Mouse (Mus musculus): ENCODE data around the gene Psmb4. TPM values are rescaled to one million over a fixed set of nuclear protein-coding genes. Genes with fewer than 3 reads are reported as not detected.
"Not testable (repeated sequence)": the region's sequence is repeated elsewhere in the genome, so short reads cannot be mapped to it uniquely, and the experiment has no call there.

Psmb4 gene
- total RNA-seq (2021), result 100 to 1,000 TPM; 253 to 304 TPM

- DNase-seq (ENCODE audit: extremely low spot score in 1 of 2, low spot score in 1 of 2), result peak; percentile 68 to 71
Measured at GRCm38 (mm10) chr3:94886316-94887224, at the start of gene Psmb4. Psmb4 (minus strand) TSS chr3:94886961.

- not testable (repeated sequence) for DNase-seq (ENCODE audit: extremely low spot score in 1 of 2, low spot score in 1 of 2)
Measured at GRCm38 (mm10) chr3:94936147-94936546, 49.4 kb upstream of the Psmb4 start.

DNA sequence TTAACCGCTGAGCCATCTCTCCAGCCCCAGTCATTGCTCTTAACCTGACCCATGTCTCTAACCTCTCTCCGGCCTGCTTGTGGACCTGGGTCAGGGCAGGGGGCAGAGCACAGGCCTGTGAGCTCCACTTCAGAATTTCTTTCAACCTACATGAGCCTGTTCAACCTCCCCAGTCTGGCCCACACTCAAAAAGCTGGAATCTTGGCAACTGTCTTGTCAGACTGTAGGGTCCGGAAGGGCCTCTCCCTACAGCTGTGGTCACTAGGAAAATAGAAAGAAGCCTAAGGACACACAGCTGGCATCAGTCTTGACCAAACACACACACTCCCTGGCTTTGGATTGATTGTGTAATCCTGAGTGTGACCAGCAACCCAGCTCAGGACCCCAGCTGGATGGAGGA lies 48.6 kb upstream of the Psmb4 start:
- DNase-seq (ENCODE audit: extremely low spot score in 1 of 2, low spot score in 1 of 2), result not testable (repeated sequence)

DNA sequence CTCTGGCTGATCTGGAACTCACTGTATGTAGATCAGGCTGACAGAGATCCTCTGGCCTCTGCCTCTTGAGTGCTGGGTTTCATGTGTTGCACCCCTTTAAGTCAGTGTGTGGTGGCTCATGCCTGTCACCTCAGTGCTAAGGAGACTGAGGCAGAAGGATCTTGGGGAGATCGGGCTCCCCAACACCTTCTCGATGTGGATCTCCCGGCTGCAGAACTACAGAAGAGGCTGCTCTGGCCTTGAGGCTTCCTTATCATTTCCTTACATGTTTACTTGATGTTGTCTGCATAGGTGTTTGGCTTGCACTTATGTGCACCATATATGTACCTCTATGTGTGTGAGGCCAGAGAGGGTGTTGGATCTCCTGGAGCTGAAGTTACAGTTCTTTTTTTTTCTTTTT lies 47.8 kb upstream of the Psmb4 start:
- not testable (repeated sequence) for DNase-seq (ENCODE audit: extremely low spot score in 1 of 2, low spot score in 1 of 2)

GRCm38 (mm10) chr3:94933604-94934003 lies 46.8 kb upstream of the Psmb4 start:
- not testable (repeated sequence) for DNase-seq (ENCODE audit: extremely low spot score in 1 of 2, low spot score in 1 of 2)

- peak; percentile 28 to 44 for DNase-seq (ENCODE audit: extremely low spot score in 1 of 2, low spot score in 1 of 2)
Measured at GRCm38 (mm10) chr3:94932809-94933564, 46.2 kb upstream of the Psmb4 start, which contains the start of gene Selenbp1. Selenbp1 (plus strand) TSS chr3:94933056.

- not testable (repeated sequence) for DNase-seq (ENCODE audit: extremely low spot score in 1 of 2, low spot score in 1 of 2)
Measured at GRCm38 (mm10) chr3:94932279-94932678, 45.5 kb upstream of the Psmb4 start.

DNA sequence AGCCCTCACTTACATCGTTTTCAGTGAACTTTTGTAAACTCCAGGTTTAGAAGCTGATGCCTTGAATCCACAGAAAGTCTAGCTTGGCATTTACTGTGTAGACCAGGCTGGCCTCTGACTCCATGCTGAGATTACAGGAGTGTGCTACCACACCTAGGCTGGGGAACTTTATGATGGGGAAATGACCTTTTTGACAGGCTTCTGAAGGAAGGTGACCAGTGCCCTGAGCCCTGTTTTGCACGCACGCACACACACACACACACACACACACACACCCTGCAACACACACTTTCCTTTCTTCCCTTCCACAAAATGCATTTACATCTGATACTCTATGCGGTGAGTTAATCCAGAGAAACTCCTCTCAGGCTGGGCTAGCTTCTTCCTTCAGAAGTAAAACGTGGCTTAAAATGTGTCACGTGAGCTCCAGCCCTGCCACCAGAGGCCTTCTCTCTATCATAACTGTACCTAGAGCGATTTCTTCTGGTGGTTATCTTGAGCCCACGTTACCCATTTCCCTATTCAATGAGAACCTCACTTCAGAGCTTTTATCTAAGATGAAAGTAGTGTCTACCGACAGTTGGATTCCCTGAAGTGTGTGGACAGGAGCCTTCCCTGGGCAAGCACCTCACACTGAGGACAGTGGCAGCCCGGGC lies 44.8 kb upstream of the Psmb4 start:
- DNase-seq (ENCODE audit: extremely low spot score in 1 of 2, low spot score in 1 of 2), result not testable (repeated sequence)

GRCm38 (mm10) chr3:94930386-94931266 lies 43.9 kb upstream of the Psmb4 start:
- DNase-seq (ENCODE audit: extremely low spot score in 1 of 2, low spot score in 1 of 2), result not testable (repeated sequence)

GRCm38 (mm10) chr3:94928979-94929378 lies 42.2 kb upstream of the Psmb4 start:
- DNase-seq (ENCODE audit: extremely low spot score in 1 of 2, low spot score in 1 of 2), result not testable (repeated sequence)

DNA sequence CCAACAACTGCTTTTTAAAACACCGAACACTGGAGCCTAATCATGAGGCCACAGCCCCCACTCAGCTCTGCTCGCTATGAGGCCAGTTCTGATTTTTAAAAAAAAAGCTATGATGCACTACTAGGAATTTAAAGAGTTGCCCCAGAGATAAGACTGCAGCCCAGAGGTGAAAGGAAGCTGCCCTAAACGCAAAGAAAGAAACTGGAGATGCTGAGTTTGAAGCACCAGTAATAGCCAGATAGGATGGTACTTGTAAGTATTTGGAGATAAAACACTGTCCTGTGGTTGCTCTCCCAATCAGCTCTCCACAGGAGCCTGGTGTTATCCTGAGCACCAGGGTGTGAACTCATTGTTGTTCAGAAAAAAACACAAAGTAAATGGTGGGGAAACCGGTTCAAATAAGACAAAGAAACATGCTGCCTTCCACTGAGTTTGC lies 39.6 kb upstream of the Psmb4 start:
- DNase-seq (ENCODE audit: extremely low spot score in 1 of 2, low spot score in 1 of 2), result not testable (repeated sequence)

GRCm38 (mm10) chr3:94924688-94925087 lies 37.9 kb upstream of the Psmb4 start:
- no peak for DNase-seq (ENCODE audit: extremely low spot score in 1 of 2, low spot score in 1 of 2)

DNA sequence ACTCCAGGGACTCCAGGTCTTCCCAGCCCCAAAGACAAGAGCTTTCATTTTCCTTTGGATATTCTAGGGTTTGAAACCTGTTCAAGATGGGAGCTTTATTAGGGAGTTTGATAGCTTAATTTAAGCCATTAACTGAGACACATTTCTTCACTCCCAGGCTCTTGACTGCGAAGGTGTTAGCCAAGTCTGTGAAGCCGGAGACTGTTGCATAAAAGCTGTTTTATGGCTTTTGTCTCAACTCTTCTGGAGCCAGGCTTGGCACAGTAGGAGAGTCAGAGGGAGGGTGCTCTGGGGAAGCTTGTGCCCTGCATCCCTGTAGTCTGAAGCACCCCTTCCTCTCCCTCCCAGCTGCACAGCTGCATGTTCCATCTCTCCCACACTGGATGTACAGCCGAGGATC lies 35.6 kb upstream of the Psmb4 start:
- no peak for DNase-seq (ENCODE audit: extremely low spot score in 1 of 2, low spot score in 1 of 2)

GRCm38 (mm10) chr3:94921104-94921503 lies 34.3 kb upstream of the Psmb4 start:
- no peak for DNase-seq (ENCODE audit: extremely low spot score in 1 of 2, low spot score in 1 of 2)

- no peak for DNase-seq (ENCODE audit: extremely low spot score in 1 of 2, low spot score in 1 of 2)
Measured at GRCm38 (mm10) chr3:94918845-94919244, 32.1 kb upstream of the Psmb4 start.

DNA sequence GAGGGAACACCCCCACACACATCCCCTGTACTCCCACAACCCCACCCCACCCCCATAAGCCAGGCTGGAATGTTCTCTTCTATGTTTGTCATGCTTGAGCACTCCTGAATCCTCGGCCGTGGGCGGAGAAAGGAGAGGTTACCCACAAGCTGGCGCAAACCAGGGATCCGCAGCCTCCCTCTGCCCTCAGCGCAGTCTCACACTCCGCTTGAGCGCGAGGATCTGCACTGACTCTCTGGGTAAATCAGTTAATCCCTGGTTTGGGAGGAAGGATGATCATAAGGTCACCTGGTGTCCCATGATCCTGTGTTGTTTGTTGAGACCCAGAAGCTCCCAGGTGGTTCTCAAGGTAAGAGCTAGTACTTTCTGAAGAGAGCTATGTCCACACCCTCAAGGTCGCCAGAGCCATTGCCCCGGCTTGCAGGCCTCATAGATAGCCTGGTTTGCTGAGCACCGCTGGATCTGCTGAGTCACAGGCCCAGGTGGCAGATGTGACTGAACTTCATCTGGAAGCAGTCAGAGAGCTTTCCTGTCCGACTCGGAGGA lies 31.1 kb upstream of the Psmb4 start:
- DNase-seq (ENCODE audit: extremely low spot score in 1 of 2, low spot score in 1 of 2), result no peak

DNA sequence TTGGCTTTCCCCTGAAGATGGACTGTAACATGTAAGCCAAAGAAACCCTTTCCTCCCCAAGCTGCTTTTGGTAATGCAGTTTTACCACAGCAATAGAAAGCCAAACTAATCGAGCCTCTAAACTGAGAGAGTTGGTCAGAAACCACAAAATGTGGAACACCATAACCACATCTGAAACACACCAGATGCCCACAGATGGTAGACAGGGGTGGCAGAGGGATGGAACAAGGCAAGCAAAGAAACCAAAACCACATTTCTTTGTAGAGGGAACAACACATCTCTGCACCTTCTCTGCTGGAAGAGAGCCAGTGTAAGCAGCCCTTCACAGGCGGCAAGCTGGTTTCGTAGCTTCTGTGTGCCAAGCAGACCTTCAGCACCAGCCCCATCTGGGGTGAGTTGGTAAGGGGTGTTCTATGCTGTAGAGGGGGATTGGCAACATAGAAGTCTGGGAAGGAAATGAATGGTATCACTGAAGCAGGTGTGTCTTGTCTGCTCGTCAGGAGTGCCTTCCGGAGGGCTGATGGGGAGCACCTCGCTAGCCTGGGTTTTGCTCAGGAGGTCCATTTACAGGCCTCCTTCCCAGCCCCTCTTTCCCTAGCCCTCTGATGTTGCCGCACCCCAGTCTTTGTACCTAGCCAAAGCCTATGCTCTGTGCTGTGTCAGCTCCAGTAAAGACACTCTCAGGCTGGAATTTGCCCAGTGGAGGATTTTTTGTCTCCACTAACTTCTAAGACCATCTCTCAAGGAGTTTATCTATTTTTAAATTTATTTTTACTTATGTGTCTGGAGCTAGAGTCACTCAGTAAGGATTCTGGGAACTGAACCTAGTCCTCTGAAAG lies 29.4 kb upstream of the Psmb4 start:
- no peak for DNase-seq (ENCODE audit: extremely low spot score in 1 of 2, low spot score in 1 of 2)

- DNase-seq (ENCODE audit: extremely low spot score in 1 of 2, low spot score in 1 of 2), result no peak
Measured at GRCm38 (mm10) chr3:94913801-94914200, 27.0 kb upstream of the Psmb4 start.
